Mouse (Mus musculus) embryonic fibroblast, embryonic 13.5 days (primary cell): Measurements from ENCODE around the gene Rexo1. TPM values are rescaled to one million over a fixed set of nuclear protein-coding genes. Genes with fewer than 3 reads are reported as not detected.
"Not testable (repeated sequence)": the region's sequence is repeated elsewhere in the genome, so short reads cannot be mapped to it uniquely, and the experiment has no call there.

Source experiments
- H3K27ac ChIP-seq: 2 replicates; pipeline ENCODE4 v1.5.1; 2012; ENCODE audit warnings: low read length, control low read depth, inconsistent platforms; ENCODE audit not compliant: insufficient read depth
- H3K4me1 ChIP-seq: 2 replicates; pipeline ENCODE4 v1.6.1; 2011; ENCODE audit warnings: low read length; ENCODE audit not compliant: control insufficient read depth, insufficient read depth
- H3K4me3 ChIP-seq: 2 replicates; pipeline ENCODE4 v1.5.1; 2011; ENCODE audit warnings: mild to moderate bottlenecking, control low read depth, low read length; ENCODE audit not compliant: insufficient read depth
- CTCF ChIP-seq: IDR thresholded peaks from 2 replicates; pipeline ENCODE4 v1.5.1; 2011; ENCODE audit warnings: mild to moderate bottlenecking, control low read depth, low read length, moderate library complexity, borderline replicate concordance; ENCODE audit not compliant: insufficient read depth
- POLR2A ChIP-seq: IDR thresholded peaks from 2 replicates; pipeline ENCODE4 v1.6.1; 2011; ENCODE audit warnings: low read depth, mild to moderate bottlenecking, control low read depth, low read length, moderate library complexity
- polyA plus RNA-seq: library from polyadenylated mRNA; stranded (reverse); fragments of >200 nt; gene quantifications from 2 replicates; pipeline ENCODE4 v1.2.4, GENCODE M21; 2011; ENCODE audit warnings: low read depth; ENCODE audit not compliant: missing spikeins, insufficient read length

The Rexo1 gene
- 19.4 and 21.9 TPM in 2 replicates for polyA plus RNA-seq

DNA sequence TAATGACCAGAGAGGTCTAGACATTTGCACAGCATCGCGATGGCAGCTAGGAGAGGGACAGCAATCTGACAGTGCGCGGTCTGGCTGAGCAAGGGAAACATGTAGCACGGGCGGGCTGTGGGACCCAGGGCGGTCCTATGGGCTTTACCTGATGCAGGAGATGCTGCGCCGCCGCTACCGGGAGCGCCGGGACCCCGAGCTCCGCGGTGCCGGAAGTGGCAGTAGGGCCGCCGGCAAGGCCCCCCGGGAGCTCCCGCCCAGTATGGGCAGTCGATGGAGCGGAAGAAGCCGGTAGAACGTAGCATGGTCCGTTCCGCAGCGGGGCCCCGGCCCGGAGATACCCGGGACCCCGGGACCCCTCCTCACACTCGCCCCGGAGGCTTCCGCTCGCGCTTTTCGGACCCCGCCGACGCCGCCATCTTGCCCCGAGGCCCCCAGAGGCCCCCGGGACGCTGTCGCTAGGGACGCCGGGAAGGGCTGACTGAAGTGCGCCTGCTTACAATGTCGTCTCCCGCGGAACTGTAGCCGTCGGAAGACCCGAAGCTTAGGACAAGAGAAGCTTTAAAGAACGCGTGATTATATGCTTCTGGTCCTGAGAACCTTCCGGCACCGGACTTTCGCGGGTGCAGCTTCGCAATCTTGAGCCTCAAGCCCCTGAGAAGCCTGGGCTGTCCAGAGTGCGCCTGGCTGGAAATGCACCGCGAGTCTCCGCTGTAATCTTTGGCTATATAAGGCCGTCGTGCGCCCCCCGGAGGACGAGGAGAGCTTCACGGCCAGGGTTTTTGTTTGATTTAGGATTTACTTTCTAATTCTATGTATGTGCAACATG, at the start of gene Rexo1:
TSS of gene Rexo1 (minus strand) at position 445 of the 829 bp plus-strand sequence.
- TF ChIP-seq CTCF (0 out of 2 replicates have a peak, but pooled peaks have one; percentile 44), POLR2A (peak; percentile 35; the same call in 1 of the 2 replicates)
- Histone ChIP-seq H3K27ac (peak within 1 kb of the TSS; percentile 99), H3K4me3 (peak within 1 kb of the TSS; percentile 77), H3K4me1 (0 out of 2 replicates have a peak, but pooled peaks cover 5% of the 10 kb centered on the region)

DNA sequence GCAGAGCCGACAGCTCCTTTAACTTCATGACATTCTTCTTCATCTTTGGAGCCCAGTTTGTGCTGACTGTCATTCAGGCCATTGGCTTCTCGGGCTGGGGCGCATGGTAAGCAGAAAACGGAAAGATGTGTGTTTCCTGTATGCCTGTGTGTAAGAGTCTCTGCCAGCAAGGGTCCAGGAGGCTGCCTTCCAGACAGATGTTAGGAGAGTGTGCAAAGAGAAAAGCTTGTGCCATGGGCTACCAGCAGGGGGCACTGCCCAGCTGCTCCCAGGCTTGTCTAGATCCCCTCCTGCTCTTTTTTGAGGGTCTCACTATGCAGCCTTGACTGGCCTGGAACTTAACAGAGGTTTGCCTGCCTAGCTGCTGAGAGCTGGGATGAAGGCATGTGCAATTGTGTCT, 49.7 kb upstream of the Rexo1 start:
- no peaks in the 10 kb centered on the region for H3K4me1 ChIP-seq
- H3K4me3 ChIP-seq = no peak overlapping the region
- TF ChIP-seq POLR2A (no peak), CTCF (0 out of 2 replicates have a peak, but pooled peaks have one; percentile 27)
- H3K27ac ChIP-seq = no peak overlapping the region

DNA sequence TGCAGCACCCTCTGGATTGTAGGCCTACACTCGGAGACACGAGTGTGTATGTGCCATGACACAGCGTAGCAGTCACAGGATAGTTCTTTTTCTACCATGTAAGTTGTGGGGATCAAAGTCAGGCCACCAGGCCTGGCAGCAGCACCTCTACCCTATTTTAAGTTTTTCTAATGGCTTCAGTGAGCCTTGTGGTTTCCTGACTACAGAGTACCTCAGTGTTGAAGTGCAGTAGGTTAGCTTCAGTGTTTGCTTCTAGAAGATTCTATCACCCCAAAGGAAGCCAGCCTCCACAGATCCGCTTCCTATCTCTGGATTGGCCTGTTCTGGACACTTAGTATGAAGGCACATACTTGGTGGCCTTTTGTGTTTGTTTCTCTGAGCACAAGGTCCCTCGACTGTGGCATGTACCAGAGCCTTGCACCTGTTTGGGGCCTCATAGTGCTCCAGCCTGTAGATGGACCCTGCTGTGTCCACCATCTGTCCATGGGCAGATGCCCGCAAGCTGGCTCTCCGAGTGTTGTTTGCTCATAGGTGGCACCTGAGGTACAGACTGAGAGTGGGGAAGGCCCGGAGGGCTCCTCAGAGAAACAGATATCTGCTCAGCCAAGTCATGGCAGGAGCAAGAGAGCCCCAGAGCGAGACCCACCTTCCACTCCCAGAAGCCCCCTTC, 48.9 kb upstream of the Rexo1 start:
- no peak for TF ChIP-seq CTCF
- no peak for TF ChIP-seq POLR2A
- Histone ChIP-seq H3K27ac (no peak overlapping the region), H3K4me3 (no peak overlapping the region), H3K4me1 (no peaks in the 10 kb centered on the region)

DNA sequence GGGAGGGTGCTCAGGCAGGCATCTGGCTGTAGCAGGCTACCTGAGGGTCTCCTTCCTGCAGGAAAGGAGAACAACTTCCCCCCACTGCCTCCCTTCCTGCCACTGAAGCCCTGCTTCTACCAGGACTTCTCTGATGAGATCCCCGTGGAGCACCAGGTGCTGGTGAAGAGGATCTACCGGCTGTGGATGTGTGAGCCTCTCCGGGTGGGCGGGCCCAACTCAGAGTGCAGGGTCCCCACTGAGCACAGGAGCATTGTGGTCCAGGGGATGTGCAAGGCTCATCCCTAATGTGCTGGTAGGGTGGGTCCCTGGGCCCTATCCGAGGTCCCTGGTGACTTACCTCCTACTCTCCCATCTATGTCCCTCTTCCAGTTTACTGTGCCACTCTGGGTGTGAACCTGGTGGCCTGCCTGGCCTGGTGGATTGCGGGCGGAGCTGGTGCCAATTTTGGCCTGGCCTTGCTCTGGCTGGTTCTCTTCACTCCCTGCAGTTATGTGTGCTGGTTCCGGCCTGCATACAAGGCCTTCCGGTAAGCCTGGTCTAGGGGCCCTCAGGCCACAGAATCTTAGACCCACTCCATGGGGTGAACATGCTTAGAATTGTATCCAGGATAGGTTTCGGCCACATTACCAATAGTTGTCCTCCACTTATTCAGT, 48.0 kb upstream of the Rexo1 start:
- H3K4me3 ChIP-seq = no peak overlapping the region
- peaks cover 3% of the 10 kb centered on the region; the same call in 1 of the 2 replicates for H3K4me1 ChIP-seq
- no peak overlapping the region for H3K27ac ChIP-seq
- TF ChIP-seq POLR2A = no peak

DNA sequence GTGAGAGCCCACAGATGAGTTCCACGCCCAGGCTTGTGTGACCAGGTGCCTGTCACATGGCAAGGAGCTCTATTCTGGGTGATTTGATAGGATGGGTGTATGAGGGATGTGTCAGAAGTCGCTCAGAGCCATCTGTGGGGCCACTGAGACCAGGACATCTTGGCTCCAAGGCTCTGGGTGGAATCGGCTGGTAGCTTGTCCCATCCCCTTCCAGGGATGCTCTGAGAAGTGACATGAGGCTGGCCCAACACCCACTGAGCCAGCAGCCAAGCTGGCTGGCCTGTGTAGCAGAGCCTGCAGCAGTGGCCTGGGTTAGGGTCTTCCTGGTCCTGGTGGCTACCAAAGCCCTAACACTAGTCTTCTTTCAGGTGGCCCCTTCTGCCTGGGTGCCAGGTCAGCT, 47.1 kb upstream of the Rexo1 start:
- no peak overlapping the region for H3K4me3 ChIP-seq

DNA sequence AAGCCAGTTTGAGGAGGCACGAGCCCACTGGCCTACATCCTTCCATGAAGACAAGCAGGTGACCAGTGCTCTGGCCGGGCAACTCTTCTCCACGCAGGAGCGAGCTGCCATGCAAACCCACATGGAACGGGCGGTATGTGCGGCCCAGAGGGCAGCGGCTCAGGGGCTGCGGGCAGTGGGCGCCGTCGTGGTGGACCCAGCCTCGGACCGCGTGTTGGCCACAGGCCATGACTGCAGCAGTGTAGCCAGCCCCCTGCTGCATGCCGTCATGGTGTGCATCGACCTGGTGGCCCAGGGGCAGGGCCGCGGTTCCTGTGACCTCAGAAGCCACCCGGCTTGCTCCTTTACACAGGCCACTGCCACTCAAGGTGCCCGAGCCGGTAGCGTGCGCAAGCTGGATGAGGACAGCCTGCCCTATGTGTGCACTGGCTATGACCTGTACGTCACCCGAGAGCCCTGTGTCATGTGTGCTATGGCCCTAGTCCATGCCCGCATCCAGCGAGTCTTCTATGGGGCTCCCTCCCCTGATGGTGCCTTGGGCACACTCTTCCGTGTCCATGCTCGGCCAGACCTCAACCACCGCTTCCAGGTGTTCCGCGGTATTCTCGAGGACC, 45.5 kb upstream of the Rexo1 start:
- Histone ChIP-seq H3K4me3 (no peak overlapping the region), H3K27ac (no peak overlapping the region), H3K4me1 (peaks cover 7% of the 10 kb centered on the region; the same call in 1 of the 2 replicates)
- TF ChIP-seq CTCF (no peak), POLR2A (no peak)

More for the DNA sequence above, 47.1 kb upstream of the Rexo1 start:
- no peak for TF ChIP-seq CTCF
- no peak for TF ChIP-seq POLR2A
- peaks cover 7% of the 10 kb centered on the region; the same call in 1 of the 2 replicates for H3K4me1 ChIP-seq
- no peak overlapping the region for H3K27ac ChIP-seq

DNA sequence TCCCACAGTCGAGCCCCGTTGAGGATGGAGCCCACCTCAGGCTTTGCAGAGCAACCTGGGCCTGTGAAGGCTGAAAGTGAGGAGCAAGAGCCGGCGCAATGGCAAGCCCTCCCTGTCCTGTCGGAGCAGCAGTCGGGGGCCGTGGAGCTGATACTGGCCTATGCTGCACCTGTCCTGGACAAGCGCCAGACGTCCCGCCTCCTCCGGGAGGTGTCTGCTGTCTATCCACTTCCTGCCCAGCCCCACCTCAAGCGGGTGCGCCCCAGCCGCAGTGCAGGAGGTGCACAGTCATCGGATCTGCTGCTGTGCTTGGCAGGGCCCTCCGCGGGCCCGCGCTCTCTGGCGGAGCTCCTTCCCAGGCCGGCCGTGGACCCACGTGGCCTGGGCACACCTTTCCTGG, 44.9 kb upstream of the Rexo1 start:
- peaks cover 7% of the 10 kb centered on the region; the same call in 1 of the 2 replicates for H3K4me1 ChIP-seq
- H3K4me3 ChIP-seq = no peak overlapping the region
- TF ChIP-seq CTCF (no peak), POLR2A (no peak)
- no peak overlapping the region for H3K27ac ChIP-seq

DNA sequence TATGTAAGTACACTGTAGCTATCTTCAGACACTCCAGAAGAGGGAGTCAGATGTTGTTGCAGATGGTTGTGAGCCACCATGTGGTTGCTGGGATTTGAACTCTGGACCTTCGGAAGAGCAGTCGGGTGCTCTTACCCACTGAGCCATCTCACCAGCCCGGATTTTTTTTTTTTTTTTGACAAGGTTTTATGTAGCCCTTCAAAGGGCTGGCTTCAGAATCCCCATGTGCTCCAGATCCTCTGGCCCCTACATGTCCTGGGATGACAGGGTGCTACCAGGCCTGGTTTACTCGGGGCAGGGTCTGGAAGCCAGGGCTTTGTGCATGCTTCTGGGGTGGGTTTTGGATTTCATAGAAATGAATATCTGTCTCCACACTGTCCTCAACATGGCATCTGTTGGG, 44.4 kb upstream of the Rexo1 start, which contains the start of gene Gm49322:
TSS of gene Gm49322 (plus strand) at position 301 of the 400 bp plus-strand sequence.
- not testable (repeated sequence) for H3K27ac ChIP-seq, H3K4me1 ChIP-seq, H3K4me3 ChIP-seq

DNA sequence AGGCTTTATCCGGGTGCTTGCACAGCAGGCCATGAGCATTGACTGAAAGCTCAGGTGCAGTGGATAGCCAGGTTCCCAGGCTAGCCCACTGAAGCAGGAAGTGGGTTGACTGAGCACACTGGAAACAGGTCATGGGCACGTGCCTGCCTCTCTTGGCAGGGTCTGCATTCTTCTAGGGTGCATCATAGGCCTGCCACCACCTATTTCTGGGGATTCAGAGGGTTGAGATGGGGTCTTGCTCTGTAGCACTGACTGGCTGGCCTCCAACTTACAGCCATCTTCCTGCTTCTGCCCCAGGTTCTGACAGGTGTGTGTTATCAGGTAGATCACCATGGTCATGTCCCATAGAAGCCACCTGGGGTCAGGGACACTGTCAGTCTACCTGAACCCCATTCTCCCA, 43.6 kb upstream of the Rexo1 start:
- peaks cover 7% of the 10 kb centered on the region; the same call in 1 of the 2 replicates for H3K4me1 ChIP-seq
- H3K4me3 ChIP-seq = no peak overlapping the region
- no peak for TF ChIP-seq CTCF
- no peak for TF ChIP-seq POLR2A
- no peak overlapping the region for H3K27ac ChIP-seq
